Mouse (Mus musculus) midbrain, embryonic 14.5 days (tissue): ENCODE results near the gene Yars. TPM values are rescaled to one million over a fixed set of nuclear protein-coding genes. Genes with fewer than 3 reads are reported as not detected.
"Not testable (repeated sequence)": the region's sequence is repeated elsewhere in the genome, so short reads cannot be mapped to it uniquely, and the experiment has no call there.

Experiments
- ATAC-seq: fragments of 200-750 bp; cut with Nextera tagmentation; 2 replicates; pipeline ENCODE4 v1.8.0; 2017; ENCODE audit warnings: moderate number of reproducible peaks, moderate library complexity; ENCODE audit not compliant: low FRiP score, low TSS enrichment
- DNase-seq: peaks from one replicate; pipeline ENCODE4 v3.0.0-alpha.2; 2015
- H3K27ac ChIP-seq: fragments of 300-500 bp; sonication (generic); replicated peaks from 2 replicates; pipeline ENCODE4 v1.5.1; 2014; ENCODE audit warnings: mild to moderate bottlenecking, low read depth, low read length, moderate library complexity
- H3K27me3 ChIP-seq: fragments of 300-500 bp; sonication (generic); 2 replicates; pipeline ENCODE4 v1.6.1; 2014; ENCODE audit warnings: low read length, control low read depth, mixed read lengths; ENCODE audit not compliant: control insufficient read depth, insufficient read depth
- H3K36me3 ChIP-seq: fragments of 300-500 bp; sonication (generic); 2 replicates; pipeline ENCODE4 v1.6.1; 2014; ENCODE audit warnings: low read length, control low read depth; ENCODE audit not compliant: control insufficient read depth, insufficient read depth
- H3K4me1 ChIP-seq: fragments of 300-500 bp; sonication (generic); 2 replicates; pipeline ENCODE4 v1.6.1; 2014; ENCODE audit warnings: mild to moderate bottlenecking, antibody characterized with exemption, low read length, control low read depth; ENCODE audit not compliant: control insufficient read depth, insufficient read depth
- H3K4me2 ChIP-seq: fragments of 300-500 bp; sonication (generic); 2 replicates; pipeline ENCODE4 v1.6.1; 2014; ENCODE audit warnings: mild to moderate bottlenecking, low read length, moderate library complexity
- H3K4me3 ChIP-seq: fragments of 300-500 bp; sonication (generic); replicated peaks from 2 replicates; pipeline ENCODE4 v1.5.1; 2014; ENCODE audit warnings: low read depth, low read length
- H3K9ac ChIP-seq: fragments of 300-500 bp; sonication (generic); replicated peaks from 2 replicates; pipeline ENCODE4 v1.6.1; 2014; ENCODE audit warnings: mild to moderate bottlenecking, low read length, moderate library complexity
- H3K9me3 ChIP-seq: fragments of 300-500 bp; sonication (generic); 2 replicates; pipeline ENCODE4 v1.6.1; 2016; ENCODE audit warnings: low read length, control low read depth, mixed read lengths; ENCODE audit not compliant: control insufficient read depth
- WGBS: fragments of 180-500 bp; shearing (Covaris S2); extraction: QIAGEN DNeasy Blood & Tissue Kit; methylation state at CpG from one replicate; pipeline ENCODE4 v1.1.7; 2014; 5-methylcytosine and 5-hydroxymethylcytosine counted together
- polyA plus RNA-seq: library from polyadenylated mRNA; unstranded; fragments of >200 nt; fragmentation: Nextera tagmentation; extraction: Ambion mirVana; gene quantifications from 2 replicates; pipeline ENCODE4 v1.2.1, GENCODE M21; 2014

Gene Yars
- polyA plus RNA-seq, 1 experiment from 2014 or later, result 116 TPM

DNA sequence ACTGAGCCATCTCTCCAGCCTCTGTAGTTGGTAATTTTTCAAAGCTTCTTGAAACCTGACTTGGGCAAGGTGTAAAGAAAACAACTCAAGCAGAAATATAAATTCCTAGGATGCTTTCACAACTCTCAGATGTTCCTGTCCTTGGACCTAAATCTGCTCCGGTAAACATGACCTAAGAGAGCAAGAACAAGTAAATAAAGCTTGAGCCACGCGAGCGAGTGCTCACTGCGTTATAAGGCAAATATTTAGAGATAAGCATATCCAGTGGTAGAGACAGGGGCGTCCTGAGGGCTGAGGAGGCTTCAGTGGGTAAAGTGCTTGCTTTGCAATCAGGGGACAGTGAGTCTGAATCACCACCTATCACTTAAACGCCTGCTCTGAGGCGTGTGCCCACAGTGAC, 17.2 kb downstream of the Yars start:
- H3K27me3 ChIP-seq, result no peaks in the 10 kb centered on the region
- no peaks in the 10 kb centered on the region for H3K4me1 ChIP-seq
- 96% methylated on average over 8 of the region's 8 CpGs for WGBS
- no peak for ATAC-seq
- DNase-seq, result no peak
- H3K27ac ChIP-seq, result no peak overlapping the region
- no peak overlapping the region for H3K4me3 ChIP-seq
- H3K9me3 ChIP-seq, result no peaks in the 10 kb centered on the region
- H3K4me2 ChIP-seq, result no peak overlapping the region
- peaks cover 87% of the 10 kb centered on the region for H3K36me3 ChIP-seq
- H3K9ac ChIP-seq, result no peak overlapping the region

DNA sequence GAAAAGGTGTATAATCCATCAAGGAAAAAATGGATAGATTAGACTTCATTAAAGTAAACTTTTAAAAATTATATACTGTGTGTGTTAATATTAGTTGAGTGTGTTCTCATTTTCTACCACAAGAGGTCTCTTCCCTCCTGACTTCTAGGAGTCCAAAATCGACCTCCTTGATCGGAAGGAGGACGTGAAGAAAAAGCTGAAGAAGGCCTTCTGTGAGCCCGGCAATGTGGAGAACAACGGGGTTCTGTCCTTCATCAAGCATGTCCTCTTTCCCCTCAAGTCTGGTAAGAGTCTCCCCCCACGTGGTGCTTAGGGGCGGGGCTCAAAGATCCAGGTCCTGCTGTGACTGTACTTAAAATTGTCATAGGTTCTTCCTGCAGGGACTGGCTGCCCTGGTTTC, 19.9 kb downstream of the Yars start:
- Histone ChIP-seq H3K4me2 (no peak overlapping the region), H3K27me3 (no peaks in the 10 kb centered on the region), H3K9ac (no peak overlapping the region), H3K4me3 (no peak overlapping the region), H3K4me1 (no peaks in the 10 kb centered on the region), H3K9me3 (no peaks in the 10 kb centered on the region), H3K27ac (no peak overlapping the region), H3K36me3 (peaks cover 88% of the 10 kb centered on the region)
- 59% methylated on average over 7 of the region's 7 CpGs for WGBS
- ATAC-seq, result no peak
- peak; percentile 76 for DNase-seq

DNA sequence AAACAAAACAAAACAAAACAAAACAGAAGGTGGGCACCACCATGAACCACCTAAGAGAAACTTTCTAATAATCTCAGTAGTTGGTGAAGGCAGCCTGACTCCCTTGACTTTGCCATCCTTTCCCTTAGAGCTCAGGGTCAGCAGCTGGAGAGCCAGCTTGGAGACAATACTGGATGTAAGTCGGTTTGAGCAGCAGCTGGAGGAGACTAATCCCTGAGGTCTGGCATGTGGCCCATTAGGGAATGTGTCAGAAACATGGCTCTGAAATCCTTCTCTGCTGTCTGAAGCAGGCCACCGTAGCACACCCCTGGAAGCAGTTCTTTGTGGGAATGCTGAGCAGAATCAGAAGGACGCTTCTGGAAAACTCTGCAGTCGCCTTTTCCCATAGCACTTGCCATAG, 21.9 kb downstream of the Yars start:
- ATAC-seq, result no peak
- peaks cover 89% of the 10 kb centered on the region for H3K36me3 ChIP-seq
- no peaks in the 10 kb centered on the region for H3K4me1 ChIP-seq
- H3K4me3 ChIP-seq, result no peak overlapping the region
- WGBS, result 82% methylated on average over 4 of the region's 4 CpGs
- no peaks in the 10 kb centered on the region for H3K27me3 ChIP-seq
- H3K9me3 ChIP-seq, result no peaks in the 10 kb centered on the region
- H3K4me2 ChIP-seq, result no peak overlapping the region
- no peak overlapping the region for H3K27ac ChIP-seq
- no peak overlapping the region for H3K9ac ChIP-seq
- DNase-seq, result no peak

DNA sequence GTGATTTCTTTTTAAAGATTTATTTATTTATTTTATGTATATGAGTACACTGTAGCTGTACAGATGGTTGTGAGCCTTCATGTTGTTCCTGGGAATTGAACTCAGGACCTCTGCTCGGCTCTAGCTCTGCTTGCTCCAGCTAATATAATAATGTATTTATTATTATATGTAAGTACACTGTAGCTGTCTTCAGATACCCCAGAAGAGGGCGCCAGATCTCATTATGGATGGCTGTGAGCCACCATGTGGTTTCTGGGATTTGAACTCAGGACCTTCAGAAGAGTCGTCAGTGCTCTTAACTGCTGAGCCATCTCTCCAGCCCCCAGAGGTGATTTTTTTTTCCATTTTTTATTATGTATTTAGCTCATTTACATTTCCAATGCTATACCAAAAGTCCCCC, 22.9 kb downstream of the Yars start:
- not testable (repeated sequence) for H3K27me3 ChIP-seq

DNA sequence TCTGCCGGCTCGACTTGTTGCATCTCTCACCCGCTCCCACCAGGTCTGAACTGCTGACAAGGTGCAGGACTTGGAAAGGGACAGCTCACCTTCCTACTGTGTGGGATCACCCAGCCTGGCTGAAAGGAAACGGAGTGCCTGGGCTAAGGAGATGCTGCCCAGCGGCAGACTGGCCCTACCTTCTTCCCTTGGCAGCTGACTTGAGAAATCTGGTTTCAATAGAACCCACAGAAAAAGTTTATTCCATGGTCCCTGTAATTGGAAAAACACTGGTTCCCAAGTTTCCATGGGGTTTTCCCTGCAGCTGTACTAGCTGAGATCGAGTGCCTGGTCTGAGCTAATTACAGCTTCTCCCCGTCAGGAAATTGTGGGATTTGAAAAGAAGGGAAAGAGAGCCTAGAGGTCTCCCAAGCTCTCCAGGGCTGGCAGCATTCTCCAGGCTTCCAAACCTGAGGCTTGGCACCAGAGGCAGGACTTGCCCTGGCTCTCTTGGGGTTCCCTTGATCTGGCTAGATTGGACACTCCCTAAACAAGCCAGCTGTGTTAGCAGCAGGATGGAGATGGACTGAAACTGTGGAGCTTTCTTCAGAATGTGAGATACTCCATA, 29.1 kb downstream of the Yars start:
- ATAC-seq (no peak), DNase-seq (no peak)
- no peaks in the 10 kb centered on the region for H3K9me3 ChIP-seq
- no peak overlapping the region for H3K4me2 ChIP-seq
- H3K27ac ChIP-seq, result no peak overlapping the region
- H3K36me3 ChIP-seq, result peaks cover 97% of the 10 kb centered on the region
- 85% methylated on average over 7 of the region's 7 CpGs for WGBS
- peaks cover 3% of the 10 kb centered on the region for H3K4me1 ChIP-seq
- no peak overlapping the region for H3K9ac ChIP-seq
- H3K4me3 ChIP-seq, result no peak overlapping the region
- H3K27me3 ChIP-seq, result no peaks in the 10 kb centered on the region

More for the DNA sequence above, 22.9 kb downstream of the Yars start:
- 81% methylated on average over 3 of the region's 3 CpGs for WGBS
- not testable (repeated sequence) for H3K9me3 ChIP-seq, ATAC-seq, H3K27ac ChIP-seq, H3K4me1 ChIP-seq, H3K4me2 ChIP-seq, H3K4me3 ChIP-seq, H3K9ac ChIP-seq
- peak; percentile 53 for DNase-seq
- peaks cover 89% of the 10 kb centered on the region for H3K36me3 ChIP-seq

DNA sequence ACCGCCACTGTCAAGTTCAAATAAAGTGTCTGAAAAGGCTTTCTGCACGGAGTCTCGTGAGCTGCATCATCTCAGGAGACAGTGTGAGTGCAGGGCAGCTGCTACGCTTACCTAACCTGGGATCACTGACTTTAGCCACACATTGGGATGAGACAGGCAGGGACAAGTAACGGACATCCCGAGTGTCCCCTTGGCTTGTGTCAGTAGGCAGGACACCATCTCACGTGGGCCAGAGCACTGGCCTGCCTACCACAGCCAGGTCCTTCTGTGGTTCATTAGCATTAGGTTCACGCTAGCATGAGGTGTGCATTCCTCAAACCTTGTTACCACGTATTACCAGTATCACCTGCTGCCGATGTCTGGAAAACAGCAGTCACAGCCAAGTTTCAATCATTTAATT, 29.6 kb downstream of the Yars start:
- 87% methylated on average over 10 of the region's 10 CpGs for WGBS
- H3K4me3 ChIP-seq, result no peak overlapping the region
- H3K9me3 ChIP-seq, result no peaks in the 10 kb centered on the region
- no peak overlapping the region for H3K9ac ChIP-seq
- peaks cover 8% of the 10 kb centered on the region for H3K4me1 ChIP-seq
- no peak overlapping the region for H3K4me2 ChIP-seq
- ATAC-seq (no peak), DNase-seq (no peak)
- H3K27me3 ChIP-seq, result no peaks in the 10 kb centered on the region; the same call in 1 of the 2 replicates
- H3K27ac ChIP-seq, result no peak overlapping the region
- H3K36me3 ChIP-seq, result peaks cover 97% of the 10 kb centered on the region

DNA sequence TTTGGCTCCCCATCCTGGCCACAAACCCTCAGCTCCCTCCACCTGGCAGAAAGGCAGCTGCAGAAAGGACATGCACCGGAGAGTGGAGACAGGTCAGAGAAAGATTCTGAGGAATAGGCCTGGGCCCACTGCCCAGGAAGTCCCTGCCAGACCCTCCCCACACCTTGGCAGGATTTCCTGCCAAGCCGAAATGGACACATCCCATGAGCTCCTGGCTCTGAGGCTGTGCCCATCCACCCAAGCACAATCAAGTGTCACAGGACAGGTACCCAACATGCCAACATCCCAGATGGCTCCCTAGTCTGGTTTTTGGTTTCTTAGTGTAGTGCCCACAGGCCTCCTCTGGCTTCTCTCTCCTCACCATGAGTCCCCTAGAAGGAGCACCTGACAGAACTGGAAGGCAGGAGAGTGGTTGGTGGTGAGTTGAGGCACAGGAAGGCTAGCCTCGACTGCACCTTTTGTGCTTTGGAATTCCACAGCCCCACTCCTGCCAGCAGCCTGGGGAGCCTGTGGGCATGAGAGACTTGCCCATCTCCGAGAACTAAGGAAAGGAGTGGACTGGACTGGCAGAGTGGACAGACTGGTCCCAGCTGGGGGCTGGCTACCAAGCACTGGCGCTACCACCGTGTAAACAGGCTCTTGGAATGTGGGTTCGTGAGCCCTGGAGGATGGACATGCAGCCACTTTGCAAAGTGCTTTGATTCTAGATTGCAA, 31.0 kb downstream of the Yars start:
- Histone ChIP-seq H3K9ac (no peak overlapping the region), H3K9me3 (no peaks in the 10 kb centered on the region), H3K27me3 (no peaks in the 10 kb centered on the region; the same call in 1 of the 2 replicates), H3K4me1 (peaks cover 10% of the 10 kb centered on the region), H3K4me3 (no peak overlapping the region), H3K4me2 (no peak overlapping the region), H3K36me3 (peaks cover 87% of the 10 kb centered on the region), H3K27ac (no peak overlapping the region)
- 82% methylated on average over 7 of the region's 7 CpGs for WGBS
- ATAC-seq (no peak), DNase-seq (no peak)

DNA sequence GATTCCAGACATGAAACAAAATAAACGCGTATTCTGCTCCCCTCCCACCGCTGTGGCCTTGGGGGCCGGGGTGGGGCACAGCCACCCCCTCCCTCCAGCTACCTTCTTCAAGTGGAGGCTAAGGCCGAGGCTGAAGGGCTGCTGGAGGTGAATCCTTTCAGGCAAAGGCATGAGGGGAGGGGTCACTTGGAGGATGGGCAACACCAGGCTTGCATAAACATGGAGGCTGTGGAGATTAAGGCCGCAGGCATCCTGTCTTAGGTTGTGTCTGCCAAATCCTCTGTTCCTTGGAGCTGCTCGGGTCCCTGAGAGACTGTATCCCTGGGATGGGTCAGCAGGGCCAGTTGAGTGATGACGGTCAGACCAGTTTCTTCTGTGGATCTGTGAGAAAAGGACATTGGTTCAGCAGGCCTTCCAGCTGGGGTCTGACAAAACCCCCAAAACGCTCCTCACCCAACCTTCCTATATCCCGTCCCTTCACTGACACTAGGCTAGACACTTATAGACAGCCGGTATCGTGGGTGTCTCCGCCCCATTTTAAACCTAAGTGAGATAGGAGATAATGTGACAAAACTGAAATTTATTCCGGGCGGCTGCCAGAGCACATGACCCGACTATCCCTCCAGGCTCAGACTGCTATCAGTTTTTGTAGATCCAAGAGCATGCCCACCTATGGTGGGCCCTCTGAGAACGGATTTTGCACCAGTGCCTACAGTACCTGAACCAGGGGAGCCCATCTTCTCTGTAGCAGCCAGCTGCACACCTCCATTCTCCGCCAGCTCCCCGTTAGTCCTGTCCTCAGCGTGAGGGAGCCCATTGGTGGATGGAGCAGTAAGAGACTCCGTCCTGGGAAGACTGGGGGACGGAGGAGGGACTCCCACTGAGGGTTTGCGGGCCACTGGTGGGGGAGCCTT, 31.8 kb downstream of the Yars start:
- H3K9ac ChIP-seq, result no peak overlapping the region
- H3K4me2 ChIP-seq, result no peak overlapping the region
- H3K27me3 ChIP-seq, result no peaks in the 10 kb centered on the region; the same call in 1 of the 2 replicates
- peaks cover 18% of the 10 kb centered on the region for H3K4me1 ChIP-seq
- H3K9me3 ChIP-seq, result no peaks in the 10 kb centered on the region
- no peak for DNase-seq
- H3K4me3 ChIP-seq, result no peak overlapping the region
- H3K36me3 ChIP-seq, result peaks cover 83% of the 10 kb centered on the region
- ATAC-seq, result no peak
- H3K27ac ChIP-seq, result no peak overlapping the region
- WGBS, result 77% methylated on average over 23 of the region's 23 CpGs
